Mouse (Mus musculus): Measurements from ENCODE around the gene Frrs1l. TPM values are rescaled to one million over a fixed set of nuclear protein-coding genes. Genes with fewer than 3 reads are reported as not detected.

Gene Frrs1l
- polyA plus RNA-seq, 1 experiment from 2014 or later: 13.8 TPM

GRCm38 (mm10) chr4:56912382-56913001 is 77.7 kb downstream of the Frrs1l start:
- Histone ChIP-seq H3K4me3 (ENCODE audit: low read depth, low read length) (no peak overlapping the region), H3K9me3 (replicated peaks; ENCODE audit: control insufficient read depth, low read length) (no peaks in the 10 kb centered on the region), H3K27me3 (replicated peaks; ENCODE audit: control insufficient read depth, insufficient read depth, low read length) (no peaks in the 10 kb centered on the region), H3K9ac (ENCODE audit: low read length) (no peak overlapping the region), H3K4me1 (ENCODE audit: control insufficient read depth, insufficient read depth, low read length) (no peaks in the 10 kb centered on the region), H3K27ac (ENCODE audit: low read depth, low read length) (no peak overlapping the region), H3K36me3 (ENCODE audit: control insufficient read depth, insufficient read depth, low read length) (peaks cover 59% of the 10 kb centered on the region), H3K4me2 (ENCODE audit: low read length) (no peak overlapping the region)
- 84% methylated on average over 7 of the region's 7 CpGs for WGBS
- DNase-seq (ENCODE audit: low spot score) (no peak), ATAC-seq (no peak)

DNA sequence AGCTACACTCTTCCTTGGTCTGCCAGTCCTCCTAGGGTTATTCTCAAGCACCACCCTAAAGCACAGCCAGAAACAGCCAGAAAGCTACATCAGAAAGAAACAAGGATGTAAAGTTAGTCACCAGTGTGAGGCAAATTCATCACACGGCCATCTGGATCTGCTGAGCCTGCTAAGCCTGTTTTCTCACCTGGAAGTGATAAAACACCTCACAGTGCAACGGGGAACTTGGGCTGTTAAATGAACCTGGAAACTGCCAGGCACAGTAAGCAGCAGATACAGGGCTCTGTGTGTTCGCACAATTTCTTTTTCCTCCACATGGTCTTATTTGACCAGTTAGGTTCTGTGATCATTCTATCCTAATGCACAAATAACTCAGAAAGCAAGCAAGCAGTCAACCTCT is 80.6 kb downstream of the Frrs1l start:
- Histone ChIP-seq H3K9ac (ENCODE audit: low read length) (no peak overlapping the region), H3K9me3 (replicated peaks; ENCODE audit: control insufficient read depth, low read length) (no peaks in the 10 kb centered on the region), H3K27me3 (replicated peaks; ENCODE audit: control insufficient read depth, insufficient read depth, low read length) (no peaks in the 10 kb centered on the region), H3K4me2 (ENCODE audit: low read length) (no peak overlapping the region), H3K4me3 (ENCODE audit: low read depth, low read length) (no peak overlapping the region), H3K36me3 (ENCODE audit: control insufficient read depth, insufficient read depth, low read length) (peaks cover 50% of the 10 kb centered on the region), H3K4me1 (ENCODE audit: control insufficient read depth, insufficient read depth, low read length) (no peaks in the 10 kb centered on the region), H3K27ac (ENCODE audit: low read depth, low read length) (no peak overlapping the region)
- ATAC-seq: no peak
- no peak for DNase-seq (ENCODE audit: low spot score)
- WGBS: 91% methylated on average over 3 of the region's 3 CpGs

GRCm38 (mm10) chr4:56907671-56908070 is 82.5 kb downstream of the Frrs1l start:
- no peaks in the 10 kb centered on the region for H3K9me3 ChIP-seq (replicated peaks; ENCODE audit: control insufficient read depth, low read length)
- ATAC-seq (no peak), DNase-seq (ENCODE audit: low spot score) (no peak)
- H3K4me3 ChIP-seq (ENCODE audit: low read depth, low read length): no peak overlapping the region
- H3K27me3 ChIP-seq (replicated peaks; ENCODE audit: control insufficient read depth, insufficient read depth, low read length): no peaks in the 10 kb centered on the region
- H3K36me3 ChIP-seq (ENCODE audit: control insufficient read depth, insufficient read depth, low read length): peaks cover 59% of the 10 kb centered on the region
- 95% methylated on average over 5 of the region's 5 CpGs for WGBS
- H3K4me2 ChIP-seq (ENCODE audit: low read length): no peak overlapping the region
- no peak overlapping the region for H3K9ac ChIP-seq (ENCODE audit: low read length)
- H3K27ac ChIP-seq (ENCODE audit: low read depth, low read length): no peak overlapping the region
- no peaks in the 10 kb centered on the region for H3K4me1 ChIP-seq (ENCODE audit: control insufficient read depth, insufficient read depth, low read length)

Other genes with a start within 250 kb of the Frrs1l start
- gene Actl7b, start 248.9 kb downstream of the Frrs1l start, polyA plus RNA-seq (2014; fragmentation: Nextera tagmentation; extraction: Ambion mirVana): not detected in 2 replicates
- gene Actl7a, start 247.0 kb downstream of the Frrs1l start, polyA plus RNA-seq (2014; fragmentation: Nextera tagmentation; extraction: Ambion mirVana): not detected in 2 replicates
- 72.4 and 78.2 TPM in 2 replicates for gene Elp1, start 188.1 kb downstream of the Frrs1l start, polyA plus RNA-seq (2014; fragmentation: Nextera tagmentation; extraction: Ambion mirVana)
- gene Fam206a, start 188.0 kb downstream of the Frrs1l start, polyA plus RNA-seq (2014; fragmentation: Nextera tagmentation; extraction: Ambion mirVana): 16.0 and 16.7 TPM in 2 replicates
- 9.4 and 11.1 TPM in 2 replicates for gene Ctnnal1, start 125.2 kb downstream of the Frrs1l start, polyA plus RNA-seq (2014; fragmentation: Nextera tagmentation; extraction: Ambion mirVana)
- 4.8 and 6.0 TPM in 2 replicates for gene Tmem245, start 43.0 kb downstream of the Frrs1l start, polyA plus RNA-seq (2014; fragmentation: Nextera tagmentation; extraction: Ambion mirVana)
- 0.74 and 0.88 TPM in 2 replicates for gene Epb41l4b, start 153.0 kb upstream of the Frrs1l start, polyA plus RNA-seq (2014; fragmentation: Nextera tagmentation; extraction: Ambion mirVana)

Measured in forebrain, embryonic 14.5 days (tissue).